Mouse (Mus musculus) forebrain, embryonic 16.5 days (tissue): ENCODE results near the gene Arhgef19. TPM values are rescaled to one million over a fixed set of nuclear protein-coding genes. Genes with fewer than 3 reads are reported as not detected.
A peak's percentile ranks its signal among the peaks of the same experiment; 100 is the strongest.

ENCODE experiments used
- ATAC-seq: fragments of 200-750 bp; cut with Nextera tagmentation; 2 replicates; pipeline ENCODE4 v1.8.0; 2017; ENCODE audit warnings: mild to moderate bottlenecking, moderate library complexity
- H3K27ac ChIP-seq: fragments of 300-500 bp; sonication (generic); 2 replicates; pipeline ENCODE4 v1.5.1; 2014; ENCODE audit warnings: low read length, control low read depth
- H3K27me3 ChIP-seq: fragments of 300-500 bp; sonication (generic); replicated peaks from 2 replicates; pipeline ENCODE4 v1.6.1; 2014; ENCODE audit warnings: low read length; ENCODE audit not compliant: control insufficient read depth, insufficient read depth
- H3K36me3 ChIP-seq: fragments of 300-500 bp; sonication (generic); 2 replicates; pipeline ENCODE4 v1.6.1; 2014; ENCODE audit not compliant: control insufficient read depth, insufficient read depth
- H3K4me1 ChIP-seq: fragments of 300-500 bp; sonication (generic); replicated peaks from 2 replicates; pipeline ENCODE4 v1.6.1; 2014; ENCODE audit warnings: low read length; ENCODE audit not compliant: control insufficient read depth, insufficient read depth
- H3K4me2 ChIP-seq: fragments of 300-500 bp; sonication (generic); 2 replicates; pipeline ENCODE4 v1.6.1; 2014; ENCODE audit warnings: mild to moderate bottlenecking, low read length, control low read depth
- H3K4me3 ChIP-seq: fragments of 300-500 bp; sonication (generic); replicated peaks from 2 replicates; pipeline ENCODE4 v1.5.1; 2014; ENCODE audit warnings: mild to moderate bottlenecking, low read length, control low read depth
- H3K9ac ChIP-seq: fragments of 300-500 bp; sonication (generic); replicated peaks from 2 replicates; pipeline ENCODE4 v1.6.1; 2014; ENCODE audit warnings: low read depth, low read length, control low read depth
- H3K9me3 ChIP-seq: fragments of 300-500 bp; sonication (generic); 2 replicates; pipeline ENCODE4 v1.6.1; 2016; ENCODE audit warnings: low read length; ENCODE audit not compliant: control insufficient read depth
- WGBS: fragments of 180-500 bp; shearing (Covaris S2); extraction: QIAGEN DNeasy Blood & Tissue Kit; methylation state at CpG from one replicate; pipeline ENCODE4 v1.1.7; 2014; 5-methylcytosine and 5-hydroxymethylcytosine counted together
- polyA plus RNA-seq: library from polyadenylated mRNA; unstranded; fragments of >200 nt; fragmentation: Nextera tagmentation; extraction: Ambion mirVana; gene quantifications from 2 replicates; pipeline ENCODE4 v1.2.1, GENCODE M21; 2015

Arhgef19 gene
- polyA plus RNA-seq, 1 experiment from 2014 or later: 0.71 TPM

DNA sequence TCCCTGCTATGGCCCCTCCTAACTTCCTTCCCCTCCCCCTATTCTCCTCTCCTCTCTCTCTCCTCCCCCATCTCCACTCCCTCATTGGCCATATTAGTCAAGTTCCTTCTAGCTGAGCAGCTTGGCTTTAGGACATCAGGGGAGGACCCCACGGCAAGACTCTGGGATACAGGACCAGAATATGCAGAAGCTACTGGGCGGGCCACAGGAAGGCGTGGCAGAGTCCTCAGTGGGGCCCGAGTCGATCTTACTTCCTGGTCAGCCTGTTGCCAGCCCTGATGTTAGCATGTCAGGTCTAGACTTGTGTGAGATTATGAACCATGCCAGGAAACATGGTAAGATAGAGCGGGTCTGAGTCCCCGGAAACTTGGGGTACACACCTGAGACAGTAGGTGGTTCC is 10.6 kb upstream of the Arhgef19 start:
- peaks cover 4% of the 10 kb centered on the region; the same call in 1 of the 2 replicates for H3K27me3 ChIP-seq
- no peaks in the 10 kb centered on the region for H3K9me3 ChIP-seq
- no peaks in the 10 kb centered on the region for H3K4me1 ChIP-seq
- WGBS: 91% methylated on average over 7 of the region's 7 CpGs
- H3K27ac ChIP-seq: no peak overlapping the region
- H3K9ac ChIP-seq: no peak overlapping the region
- H3K36me3 ChIP-seq: no peaks in the 10 kb centered on the region
- no peak overlapping the region for H3K4me2 ChIP-seq
- ATAC-seq: no peak
- no peak overlapping the region for H3K4me3 ChIP-seq

DNA sequence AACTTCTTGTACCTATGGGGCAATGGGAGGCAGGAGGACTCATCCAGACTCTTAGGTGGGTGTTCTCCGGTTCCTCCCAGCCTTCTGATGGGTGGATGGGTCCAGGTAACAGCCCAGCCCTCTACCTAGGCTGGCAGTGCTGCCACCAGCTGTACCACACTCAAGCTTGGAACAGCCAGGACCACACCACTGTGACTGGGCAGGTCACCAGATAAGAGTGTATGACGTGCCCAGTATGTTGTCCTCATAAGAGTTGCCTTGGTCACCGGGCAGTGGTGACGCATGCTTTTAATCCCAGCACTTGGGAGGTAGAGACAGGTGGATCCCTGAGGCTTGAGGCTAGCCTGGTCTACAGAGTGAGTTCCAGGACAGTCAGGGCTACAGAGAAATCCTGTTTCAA is 6.1 kb upstream of the Arhgef19 start:
- H3K4me1 ChIP-seq: no peaks in the 10 kb centered on the region
- no peaks in the 10 kb centered on the region for H3K9me3 ChIP-seq
- H3K27ac ChIP-seq: no peak overlapping the region
- no peak overlapping the region for H3K4me2 ChIP-seq
- H3K4me3 ChIP-seq: no peak overlapping the region
- no peak for ATAC-seq
- H3K27me3 ChIP-seq: peaks cover 4% of the 10 kb centered on the region; the same call in 1 of the 2 replicates
- 88% methylated on average over 4 of the region's 4 CpGs for WGBS
- H3K9ac ChIP-seq: no peak overlapping the region
- no peaks in the 10 kb centered on the region for H3K36me3 ChIP-seq

DNA sequence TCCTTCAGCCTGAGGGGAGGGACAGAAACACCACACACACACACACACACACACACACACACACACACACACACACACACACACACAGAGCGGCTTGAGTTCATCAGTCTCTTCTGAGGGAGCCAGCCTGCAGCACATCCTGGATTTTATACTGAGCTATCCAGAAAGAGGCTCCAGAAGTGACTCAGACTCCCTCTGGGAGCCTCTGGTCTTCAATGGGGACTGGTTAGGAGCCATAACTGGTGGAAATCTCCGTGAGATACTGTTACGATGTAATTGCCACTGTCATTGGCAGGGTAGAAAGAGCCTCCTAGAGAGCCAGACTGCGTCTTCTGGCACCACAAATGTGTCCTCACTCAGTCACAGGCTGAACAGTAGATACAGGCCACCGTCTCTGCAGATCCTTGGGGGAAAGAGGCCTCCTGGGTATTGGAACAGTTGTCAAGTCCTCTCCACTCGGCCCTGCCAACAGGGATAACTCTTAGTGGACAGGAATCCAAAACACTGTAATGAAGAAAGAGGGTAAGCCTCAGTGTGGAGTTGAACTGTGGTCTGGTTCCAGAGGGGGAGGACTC is 3.7 kb upstream of the Arhgef19 start:
- Histone ChIP-seq H3K4me1 (peaks cover 9% of the 10 kb centered on the region), H3K27me3 (peaks cover 8% of the 10 kb centered on the region), H3K9ac (no peak overlapping the region), H3K27ac (no peak overlapping the region), H3K36me3 (no peaks in the 10 kb centered on the region), H3K4me3 (no peak overlapping the region), H3K9me3 (no peaks in the 10 kb centered on the region), H3K4me2 (no peak overlapping the region)
- 70% methylated on average over 6 of the region's 6 CpGs for WGBS
- ATAC-seq: no peak

GRCm38 (mm10) chr4:141236856-141237255 is 2.4 kb upstream of the Arhgef19 start:
- Histone ChIP-seq H3K4me1 (peaks cover 9% of the 10 kb centered on the region), H3K36me3 (no peaks in the 10 kb centered on the region), H3K27ac (no peak overlapping the region), H3K9me3 (no peaks in the 10 kb centered on the region), H3K27me3 (peaks cover 18% of the 10 kb centered on the region), H3K9ac (no peak overlapping the region), H3K4me2 (no peak overlapping the region), H3K4me3 (no peak overlapping the region)
- ATAC-seq: no peak
- 72% methylated on average over 3 of the region's 3 CpGs for WGBS

- peak overlapping the region; percentile 56 for H3K4me2 ChIP-seq
- H3K36me3 ChIP-seq: no peaks in the 10 kb centered on the region
- no peak overlapping the region for H3K27ac ChIP-seq
- peaks cover 18% of the 10 kb centered on the region for H3K4me1 ChIP-seq
- peaks cover 14% of the 10 kb centered on the region for H3K27me3 ChIP-seq
- ATAC-seq: no peak
- H3K4me3 ChIP-seq: peak overlapping the region; percentile 37
- WGBS: 3% methylated on average over 20 of the region's 20 CpGs
- peak overlapping the region; percentile 23 for H3K9ac ChIP-seq
- no peaks in the 10 kb centered on the region for H3K9me3 ChIP-seq
These were observed 559 bp upstream of the Arhgef19 start for GRCm38 (mm10) chr4:141238492-141239387.

DNA sequence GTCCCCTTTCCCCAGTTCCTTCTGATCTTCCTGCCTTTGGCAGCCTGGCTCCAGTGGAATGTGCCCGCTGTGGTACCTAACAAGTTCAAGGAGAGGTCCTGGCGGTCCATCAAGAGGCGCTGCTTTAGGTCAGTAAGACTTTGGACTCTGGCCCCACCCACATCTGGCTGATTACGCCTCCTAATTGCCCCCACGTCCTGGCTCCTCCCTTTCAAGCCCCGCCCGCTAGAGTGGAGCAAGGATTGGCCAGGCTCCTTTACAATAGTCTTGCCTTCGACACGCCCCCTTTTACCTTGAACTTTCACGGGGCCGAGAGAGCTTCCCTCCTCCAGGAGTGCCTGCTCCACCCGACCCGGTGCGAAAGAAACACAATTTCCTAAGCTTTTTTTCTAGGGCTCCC is 1.3 kb downstream of the Arhgef19 start:
- no peak overlapping the region for H3K4me3 ChIP-seq
- no peak overlapping the region for H3K9ac ChIP-seq
- no peak for ATAC-seq
- H3K4me2 ChIP-seq: no peak overlapping the region
- no peaks in the 10 kb centered on the region for H3K9me3 ChIP-seq
- peaks cover 14% of the 10 kb centered on the region for H3K27me3 ChIP-seq
- H3K4me1 ChIP-seq: peaks cover 34% of the 10 kb centered on the region
- H3K36me3 ChIP-seq: no peaks in the 10 kb centered on the region
- 4% methylated on average over 14 of the region's 14 CpGs for WGBS
- no peak overlapping the region for H3K27ac ChIP-seq

- H3K9ac ChIP-seq: no peak overlapping the region
- H3K4me2 ChIP-seq: no peak overlapping the region
- 36% methylated on average over 15 of the region's 15 CpGs for WGBS
- no peak for ATAC-seq
- H3K9me3 ChIP-seq: no peaks in the 10 kb centered on the region
- H3K27ac ChIP-seq: no peak overlapping the region
- H3K36me3 ChIP-seq: no peaks in the 10 kb centered on the region
- peaks cover 14% of the 10 kb centered on the region for H3K27me3 ChIP-seq
- H3K4me1 ChIP-seq: peaks cover 44% of the 10 kb centered on the region
- H3K4me3 ChIP-seq: no peak overlapping the region
These were observed 2.6 kb downstream of the Arhgef19 start for GRCm38 (mm10) chr4:141241861-141242260.

GRCm38 (mm10) chr4:141242651-141243241 is 3.4 kb downstream of the Arhgef19 start:
- H3K27me3 ChIP-seq: peaks cover 20% of the 10 kb centered on the region
- no peak overlapping the region for H3K27ac ChIP-seq
- ATAC-seq: no peak
- no peak overlapping the region for H3K4me2 ChIP-seq
- peaks cover 53% of the 10 kb centered on the region for H3K4me1 ChIP-seq
- 6% methylated on average over 9 of the region's 11 CpGs for WGBS
- no peak overlapping the region for H3K9ac ChIP-seq
- H3K9me3 ChIP-seq: no peaks in the 10 kb centered on the region
- H3K4me3 ChIP-seq: no peak overlapping the region
- no peaks in the 10 kb centered on the region for H3K36me3 ChIP-seq

DNA sequence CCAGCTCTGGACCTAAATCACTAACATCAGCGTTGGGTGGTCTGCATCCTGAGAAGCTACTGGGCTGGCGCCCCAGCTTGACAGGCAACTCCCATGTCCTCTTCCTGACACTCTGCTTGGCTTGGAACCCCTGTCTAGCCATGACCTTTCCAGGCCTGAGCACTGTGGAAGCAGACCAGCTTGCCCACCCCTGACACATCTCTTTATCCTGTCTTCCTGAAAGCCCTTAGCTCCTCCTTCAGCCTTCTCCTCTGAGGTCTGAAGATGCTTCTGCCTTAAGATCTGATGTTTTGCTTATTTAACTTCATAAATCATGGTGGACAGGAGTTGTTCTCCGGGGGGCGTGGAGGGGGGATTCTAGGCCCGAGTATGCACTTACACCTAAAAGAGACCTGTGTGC is 4.3 kb downstream of the Arhgef19 start:
- H3K9ac ChIP-seq: no peak overlapping the region
- WGBS: 77% methylated on average over 5 of the region's 5 CpGs
- no peak overlapping the region for H3K4me3 ChIP-seq
- no peak overlapping the region for H3K27ac ChIP-seq
- no peaks in the 10 kb centered on the region for H3K36me3 ChIP-seq
- H3K27me3 ChIP-seq: peaks cover 28% of the 10 kb centered on the region
- peaks cover 57% of the 10 kb centered on the region for H3K4me1 ChIP-seq
- no peaks in the 10 kb centered on the region for H3K9me3 ChIP-seq
- no peak for ATAC-seq
- H3K4me2 ChIP-seq: no peak overlapping the region
